Mouse (Mus musculus): ENCODE results near the gene Gm13278. TPM values are rescaled to one million over a fixed set of nuclear protein-coding genes. Genes with fewer than 3 reads are reported as not detected.
"Not testable (repeated sequence)": the region's sequence is repeated elsewhere in the genome, so short reads cannot be mapped to it uniquely, and the experiment has no call there.

Gm13278 gene
- total RNA-seq (2021) = not detected
- long read RNA-seq, experiment 1 = 0 reads
- long read RNA-seq, experiment 2 = 0 reads

DNA sequence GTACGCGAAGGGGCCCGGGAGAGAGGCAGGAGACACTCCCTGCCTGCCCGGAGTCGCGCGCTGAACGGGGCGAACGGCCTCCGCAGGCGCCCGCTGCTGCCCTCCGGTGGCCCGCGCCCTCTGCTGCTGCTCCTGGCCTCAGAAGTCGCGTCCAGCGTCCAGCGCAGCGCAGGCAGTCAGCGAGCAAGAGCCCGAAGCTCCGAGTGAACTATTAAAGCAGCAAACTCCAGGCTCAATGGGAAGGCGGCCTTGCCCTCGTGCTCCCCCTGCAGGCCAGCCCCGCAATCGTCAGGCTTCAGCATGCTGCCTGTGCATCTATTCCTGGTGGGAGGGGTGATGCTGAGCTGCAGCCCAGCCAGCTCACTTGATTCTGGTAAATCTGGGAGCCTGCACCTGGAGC is at the start of gene Gm13278:
TSS of gene Gm13278 (plus strand) at position 301 of the 400 bp plus-strand sequence.
- DNase-seq = not testable (repeated sequence)

DNA sequence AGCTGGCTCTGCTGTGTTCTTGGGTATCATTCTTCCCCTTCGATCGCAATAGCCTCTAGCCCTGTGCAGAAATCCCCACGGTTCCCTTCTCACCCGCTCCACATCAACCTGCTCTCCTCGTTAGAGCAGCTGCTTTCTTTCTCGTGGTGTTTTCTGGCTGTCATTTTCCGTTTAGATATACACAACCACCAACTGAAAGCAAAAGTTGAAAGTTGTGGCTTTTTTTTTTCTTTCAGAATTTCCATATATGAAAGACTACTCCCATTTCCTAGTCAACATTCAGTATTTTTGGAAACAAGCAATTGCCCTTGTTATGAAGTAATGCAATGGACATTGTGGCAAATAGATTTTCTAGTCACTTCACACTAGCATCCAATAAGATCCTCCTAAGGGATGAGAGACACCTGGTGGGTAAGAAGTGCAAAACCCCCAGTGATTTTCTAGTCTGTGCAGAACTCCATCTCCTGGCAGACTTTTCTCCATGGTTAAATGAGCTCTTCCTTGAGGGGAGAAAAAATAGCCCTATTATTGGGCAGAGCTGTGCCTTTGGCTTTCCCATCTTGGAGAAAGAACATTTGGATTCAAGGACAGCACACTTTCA is 48.5 kb upstream of the Gm13278 start:
- DNase-seq = no peak

- no peak for DNase-seq
Observed at GRCm38 (mm10) chr4:88744207-88744606, 47.1 kb upstream of the Gm13278 start.

DNA sequence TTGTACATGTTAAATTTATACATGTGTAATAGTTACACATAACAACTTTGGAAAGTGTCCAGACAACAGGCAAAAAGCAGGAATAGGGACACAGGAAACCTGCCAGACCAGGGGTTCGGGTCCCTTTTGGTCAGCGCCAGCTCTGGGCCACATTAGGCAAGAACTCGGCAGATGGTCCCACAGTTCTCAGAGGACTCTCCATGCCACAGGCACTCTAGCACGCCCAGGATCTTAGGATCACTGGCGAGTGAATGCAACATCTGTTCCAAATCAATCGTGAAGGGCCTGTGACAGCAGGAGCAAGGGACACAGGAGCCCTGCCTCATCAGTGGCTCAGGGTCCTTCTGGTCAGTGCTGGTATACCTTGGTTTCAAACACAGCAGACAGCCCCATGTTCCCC is 41.4 kb upstream of the Gm13278 start:
- no peak for DNase-seq

GRCm38 (mm10) chr4:88754818-88755340 is 36.5 kb upstream of the Gm13278 start, which contains the start of gene Gm13271:
Gene Gm13271, plus strand, starts transcription at chr4:88754868.
- DNase-seq = peak; percentile 54

GRCm38 (mm10) chr4:88756581-88757513 is 34.5 kb upstream of the Gm13278 start:
- DNase-seq = not testable (repeated sequence)

- peak; percentile 86 for DNase-seq
Observed at GRCm38 (mm10) chr4:88757628-88758031, 33.7 kb upstream of the Gm13278 start.

DNA sequence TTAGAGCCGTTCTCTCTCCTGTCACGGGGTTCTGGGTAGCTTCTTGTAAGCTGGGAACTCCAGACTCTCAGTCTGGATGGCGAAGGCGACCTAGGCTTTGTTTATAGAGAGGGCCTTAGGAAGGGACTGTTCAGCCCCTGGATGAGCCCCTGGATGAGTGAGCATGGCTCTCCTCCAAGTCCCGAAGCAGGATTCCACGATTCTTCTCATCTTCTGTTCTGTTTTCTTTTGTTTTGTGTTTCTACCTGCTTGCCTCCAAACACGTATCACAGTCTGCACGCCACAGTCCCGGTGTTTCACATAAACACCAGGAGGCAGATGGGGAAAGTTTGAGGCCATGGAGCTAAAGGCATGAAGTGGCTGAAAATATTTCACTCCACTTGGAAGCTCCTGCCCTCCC is 32.6 kb upstream of the Gm13278 start:
- not testable (repeated sequence) for DNase-seq

GRCm38 (mm10) chr4:88759610-88760268 is 31.6 kb upstream of the Gm13278 start, which contains the start of gene Gm13283:
Gene Gm13283, plus strand, starts transcription at chr4:88760119.
- peak; percentile 36 for DNase-seq

DNA sequence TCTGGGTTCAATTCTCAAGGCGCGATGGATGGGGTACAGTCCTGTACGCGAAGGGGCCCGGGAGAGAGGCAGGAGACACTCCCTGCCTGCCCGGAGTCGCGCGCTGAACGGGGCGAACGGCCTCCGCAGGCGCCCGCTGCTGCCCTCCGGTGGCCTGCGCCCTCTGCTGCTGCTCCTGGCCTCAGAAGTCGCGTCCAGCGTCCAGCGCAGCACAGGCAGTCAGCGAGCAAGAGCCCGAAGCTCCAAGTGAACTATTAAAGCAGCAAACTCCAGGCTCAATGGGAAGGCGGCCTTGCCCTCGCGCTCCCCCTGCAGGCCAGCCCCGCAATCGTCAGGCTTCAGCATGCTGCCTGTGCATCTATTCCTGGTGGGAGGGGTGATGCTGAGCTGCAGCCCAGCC is 30.9 kb upstream of the Gm13278 start:
- DNase-seq = peak; percentile 79

- DNase-seq = peak; percentile 66
Observed at GRCm38 (mm10) chr4:88761776-88762175, 29.6 kb upstream of the Gm13278 start.

DNA sequence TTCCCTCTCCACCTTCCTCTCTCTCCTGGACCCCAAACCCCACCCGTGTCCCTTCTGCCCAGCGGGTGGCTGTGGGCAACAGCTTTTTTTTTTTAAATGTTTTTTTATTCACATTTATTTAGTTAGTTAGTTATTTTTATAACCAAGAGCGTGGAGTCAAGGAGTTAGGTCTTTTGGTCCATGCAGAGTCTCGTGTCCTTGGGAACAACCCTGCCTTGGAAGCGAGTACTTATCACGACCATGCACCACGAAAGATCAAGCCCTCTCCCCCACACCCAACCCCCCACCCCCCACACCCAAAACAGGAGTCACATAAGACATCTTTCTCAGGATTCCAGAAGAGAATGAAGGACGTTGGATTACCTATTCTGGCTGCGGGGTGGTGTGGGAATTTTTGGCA is 29.0 kb upstream of the Gm13278 start:
- DNase-seq = not testable (repeated sequence)

GRCm38 (mm10) chr4:88763384-88764018 is 27.8 kb upstream of the Gm13278 start:
- DNase-seq = peak; percentile 64

- DNase-seq = not testable (repeated sequence)
Observed at GRCm38 (mm10) chr4:88773534-88773933, 17.8 kb upstream of the Gm13278 start, which contains the start of gene Gm13290. Gene Gm13290, plus strand, starts transcription at chr4:88773834.

DNA sequence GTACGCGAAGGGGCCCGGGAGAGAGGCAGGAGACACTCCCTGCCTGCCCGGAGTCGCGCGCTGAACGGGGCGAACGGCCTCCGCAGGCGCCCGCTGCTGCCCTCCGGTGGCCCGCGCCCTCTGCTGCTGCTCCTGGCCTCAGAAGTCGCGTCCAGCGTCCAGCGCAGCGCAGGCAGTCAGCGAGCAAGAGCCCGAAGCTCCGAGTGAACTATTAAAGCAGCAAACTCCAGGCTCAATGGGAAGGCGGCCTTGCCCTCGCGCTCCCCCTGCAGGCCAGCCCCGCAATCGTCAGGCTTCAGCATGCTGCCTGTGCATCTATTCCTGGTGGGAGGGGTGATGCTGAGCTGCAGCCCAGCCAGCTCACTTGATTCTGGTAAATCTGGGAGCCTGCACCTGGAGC is 14.7 kb upstream of the Gm13278 start, which contains the start of gene Gm13289:
TSS of gene Gm13289 (plus strand) at position 301 of the 400 bp plus-strand sequence.
- not testable (repeated sequence) for DNase-seq

DNA sequence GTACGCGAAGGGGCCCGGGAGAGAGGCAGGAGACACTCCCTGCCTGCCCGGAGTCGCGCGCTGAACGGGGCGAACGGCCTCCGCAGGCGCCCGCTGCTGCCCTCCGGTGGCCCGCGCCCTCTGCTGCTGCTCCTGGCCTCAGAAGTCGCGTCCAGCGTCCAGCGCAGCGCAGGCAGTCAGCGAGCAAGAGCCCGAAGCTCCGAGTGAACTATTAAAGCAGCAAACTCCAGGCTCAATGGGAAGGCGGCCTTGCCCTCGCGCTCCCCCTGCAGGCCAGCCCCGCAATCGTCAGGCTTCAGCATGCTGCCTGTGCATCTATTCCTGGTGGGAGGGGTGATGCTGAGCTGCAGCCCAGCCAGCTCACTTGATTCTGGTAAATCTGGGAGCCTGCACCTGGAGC is 11.8 kb upstream of the Gm13278 start, which contains the start of gene Gm13272:
TSS of gene Gm13272 (plus strand) at position 301 of the 400 bp plus-strand sequence.
- not testable (repeated sequence) for DNase-seq

- not testable (repeated sequence) for DNase-seq
Observed at GRCm38 (mm10) chr4:88780320-88780719, 11.0 kb upstream of the Gm13278 start.

DNA sequence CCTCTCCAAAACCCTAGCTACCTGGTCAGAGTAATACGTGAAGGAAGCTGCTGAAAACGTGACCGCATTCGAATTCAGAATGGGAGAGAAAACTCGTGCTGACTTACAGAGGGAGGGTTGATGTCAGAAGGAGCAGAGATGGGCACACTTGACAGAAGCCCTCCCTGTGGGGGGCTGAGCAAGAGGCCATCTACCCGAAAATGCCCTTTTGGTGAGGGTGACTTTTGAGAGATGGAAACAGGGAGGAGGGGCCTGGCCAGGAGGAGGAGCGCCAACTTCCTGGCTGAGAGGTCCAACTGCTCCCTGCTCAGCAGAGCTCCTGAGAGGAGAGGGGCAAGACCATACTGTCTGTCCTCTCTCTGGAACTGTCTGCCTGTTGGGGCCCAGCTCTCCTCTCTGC is 9.5 kb upstream of the Gm13278 start, which contains the start of gene Ifnz:
TSS of gene Ifnz (plus strand) at position 301 of the 400 bp plus-strand sequence.
- not testable (repeated sequence) for DNase-seq

DNA sequence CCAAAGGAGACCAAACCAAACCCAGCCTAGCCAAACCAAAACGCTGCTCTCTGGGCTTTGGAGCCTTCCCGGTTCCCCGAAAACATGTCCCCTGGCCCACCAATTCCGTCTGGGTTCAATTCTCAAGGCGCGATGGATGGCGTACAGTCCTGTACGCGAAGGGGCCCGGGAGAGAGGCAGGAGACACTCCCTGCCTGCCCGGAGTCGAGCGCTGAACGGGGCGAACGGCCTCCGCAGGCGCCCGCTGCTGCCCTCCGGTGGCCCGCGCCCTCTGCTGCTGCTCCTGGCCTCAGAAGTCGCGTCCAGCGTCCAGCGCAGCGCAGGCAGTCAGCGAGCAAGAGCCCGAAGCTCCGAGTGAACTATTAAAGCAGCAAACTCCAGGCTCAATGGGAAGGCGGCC is 9.0 kb upstream of the Gm13278 start:
- not testable (repeated sequence) for DNase-seq

DNA sequence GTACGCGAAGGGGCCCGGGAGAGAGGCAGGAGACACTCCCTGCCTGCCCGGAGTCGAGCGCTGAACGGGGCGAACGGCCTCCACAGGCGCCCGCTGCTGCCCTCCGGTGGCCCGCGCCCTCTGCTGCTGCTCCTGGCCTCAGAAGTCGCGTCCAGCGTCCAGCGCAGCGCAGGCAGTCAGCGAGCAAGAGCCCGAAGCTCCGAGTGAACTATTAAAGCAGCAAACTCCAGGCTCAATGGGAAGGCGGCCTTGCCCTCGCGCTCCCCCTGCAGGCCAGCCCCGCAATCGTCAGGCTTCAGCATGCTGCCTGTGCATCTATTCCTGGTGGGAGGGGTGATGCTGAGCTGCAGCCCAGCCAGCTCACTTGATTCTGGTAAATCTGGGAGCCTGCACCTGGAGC is 5.9 kb upstream of the Gm13278 start, which contains the start of gene Gm13276:
TSS of gene Gm13276 (plus strand) at position 301 of the 400 bp plus-strand sequence.
- not testable (repeated sequence) for DNase-seq

GRCm38 (mm10) chr4:88788402-88788801 is 2.9 kb upstream of the Gm13278 start, which contains the start of gene Gm13277:
Gene Gm13277, plus strand, starts transcription at chr4:88788632.
- DNase-seq = peak; percentile 68

All from gastrocnemius, postnatal 25 days (tissue).